Mouse (Mus musculus) cerebellum, postnatal 14 days (tissue): ENCODE results near the gene Trmt10c.

Experiments
- DNase-seq, 2 experiments: peaks; one replicate each; pipeline ENCODE4 v3.0.0; 2021; ENCODE audit warnings: mixed read lengths in 2 of 2

Gene Trmt10c

DNA sequence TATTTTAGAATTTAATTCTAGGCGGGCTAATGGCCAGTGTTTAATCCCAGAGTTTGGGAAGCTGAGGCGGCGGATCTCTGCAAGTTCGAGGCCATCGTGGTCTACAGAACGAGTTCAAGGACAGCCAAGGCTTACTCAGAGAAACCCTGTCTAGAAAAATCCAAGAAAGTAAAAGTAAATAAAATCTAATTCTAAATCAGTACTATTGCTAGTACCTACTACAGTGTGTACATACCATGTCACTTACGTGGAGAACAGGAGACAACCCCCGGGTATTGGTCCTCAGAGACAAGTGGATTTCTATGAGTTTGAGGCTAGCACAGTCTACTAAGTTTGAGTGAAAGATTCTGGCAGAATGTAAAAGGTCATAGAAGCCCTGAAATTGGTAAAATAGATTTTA lies 471 bp upstream of the Trmt10c start:
- DNase-seq, result no peak

- no peak for DNase-seq
Measured at GRCm38 (mm10) chr16:56036501-56036900, 1.1 kb downstream of the Trmt10c start.

- DNase-seq, result no peak
Measured at GRCm38 (mm10) chr16:56034566-56034965, 3.1 kb downstream of the Trmt10c start.

GRCm38 (mm10) chr16:56029661-56030082 lies 7.9 kb downstream of the Trmt10c start, which contains the start of gene Pcnp:
Pcnp (minus strand) TSS chr16:56029739.
- peak; percentile 98 to 99 for DNase-seq

DNA sequence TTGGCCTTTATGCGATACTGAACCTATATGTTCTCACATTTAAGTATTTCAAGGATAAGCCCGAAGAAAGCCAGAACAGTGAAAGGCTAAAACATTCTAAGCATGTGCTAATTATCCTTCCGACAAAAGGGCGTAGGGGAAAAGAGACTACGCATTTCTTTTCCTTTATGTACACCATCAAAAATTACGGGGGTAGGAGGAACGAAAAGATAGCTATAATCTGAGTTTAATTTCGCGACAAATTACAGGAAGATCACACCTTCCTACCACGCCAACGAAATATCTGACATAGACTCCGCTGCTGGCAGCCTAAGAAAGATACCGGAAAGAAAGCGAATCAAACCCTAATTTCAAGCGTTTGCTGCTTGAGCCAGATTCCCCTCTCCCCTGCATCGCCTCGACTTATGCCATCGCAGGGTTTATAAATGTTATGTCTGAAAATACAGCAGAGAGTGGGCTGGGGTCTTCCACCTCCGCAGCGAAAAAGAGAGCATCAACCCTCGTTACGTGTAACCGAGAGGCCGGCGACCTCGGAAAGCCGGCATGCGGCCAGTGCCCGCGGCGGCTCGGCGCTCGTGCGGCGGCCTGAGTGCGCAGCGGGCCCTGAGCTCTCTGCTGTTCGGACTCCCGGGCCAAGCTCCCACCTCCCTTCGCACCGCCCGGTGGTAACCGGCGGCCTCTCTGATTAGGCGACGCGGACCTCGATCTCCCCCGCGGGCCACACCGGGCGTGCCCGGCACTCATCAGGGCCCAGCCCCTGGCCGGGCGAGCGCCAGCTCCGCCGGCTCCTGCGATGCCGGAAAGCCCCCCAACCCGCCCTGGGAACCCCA lies 8.7 kb downstream of the Trmt10c start:
- peak in 1 of 2 experiments; percentile 71 for DNase-seq

DNA sequence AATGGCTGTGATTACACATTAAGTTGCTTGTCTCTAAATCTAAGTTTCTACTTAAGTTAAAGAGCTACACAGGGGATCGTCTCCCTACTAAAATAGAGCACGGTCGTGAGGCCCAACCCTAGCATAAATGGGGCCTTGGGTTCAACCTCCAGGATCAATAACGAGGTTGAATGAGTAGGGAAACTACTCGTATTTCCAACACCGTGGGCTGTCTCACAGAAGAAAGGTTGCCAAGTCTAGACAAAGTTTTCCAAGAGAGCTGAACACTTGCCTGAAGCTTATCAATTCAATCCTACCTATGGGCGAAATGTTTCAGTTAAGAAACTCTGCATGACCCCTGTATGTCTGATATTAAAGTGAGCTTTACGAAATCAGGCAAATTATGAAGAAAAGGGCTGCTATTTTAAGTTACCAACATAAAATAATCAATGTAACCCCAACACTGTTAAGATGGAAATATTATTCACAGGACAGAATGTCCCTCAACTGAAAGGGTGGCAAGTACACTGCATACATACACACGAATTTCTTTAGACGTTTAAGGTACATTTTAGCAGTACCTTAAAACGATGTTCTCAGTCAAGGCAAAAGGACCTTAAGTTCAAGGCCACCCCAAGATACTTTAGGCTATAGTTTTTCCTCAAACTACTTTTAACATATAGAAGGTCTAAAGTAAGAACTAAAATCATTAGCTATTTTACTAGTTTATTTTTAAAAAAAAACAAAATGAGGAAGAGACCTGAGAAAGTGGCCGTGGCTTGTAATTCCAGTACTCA lies 9.6 kb downstream of the Trmt10c start:
- no peak for DNase-seq

- DNase-seq, result no peak
Measured at GRCm38 (mm10) chr16:56019660-56020059, 18.0 kb downstream of the Trmt10c start.

DNA sequence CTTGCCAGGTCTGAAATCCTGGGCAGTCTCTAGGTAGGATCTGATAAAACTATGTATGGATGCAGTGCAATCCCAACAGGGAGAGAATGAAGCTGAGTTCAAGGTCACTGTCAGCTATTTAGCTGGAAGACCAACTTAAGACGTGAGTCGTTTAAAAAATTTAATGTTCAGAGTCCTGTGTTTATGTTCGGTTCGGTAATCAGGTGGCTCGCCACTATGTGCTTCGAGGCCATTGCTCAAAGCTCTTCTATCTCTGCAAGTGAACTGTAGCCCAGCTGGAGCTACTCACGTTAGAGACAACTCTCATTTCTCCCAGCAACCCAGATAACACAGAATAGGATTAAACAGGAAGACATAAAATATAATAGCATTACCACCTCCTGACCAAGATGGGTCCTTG lies 23.5 kb downstream of the Trmt10c start:
- DNase-seq, result no peak

DNA sequence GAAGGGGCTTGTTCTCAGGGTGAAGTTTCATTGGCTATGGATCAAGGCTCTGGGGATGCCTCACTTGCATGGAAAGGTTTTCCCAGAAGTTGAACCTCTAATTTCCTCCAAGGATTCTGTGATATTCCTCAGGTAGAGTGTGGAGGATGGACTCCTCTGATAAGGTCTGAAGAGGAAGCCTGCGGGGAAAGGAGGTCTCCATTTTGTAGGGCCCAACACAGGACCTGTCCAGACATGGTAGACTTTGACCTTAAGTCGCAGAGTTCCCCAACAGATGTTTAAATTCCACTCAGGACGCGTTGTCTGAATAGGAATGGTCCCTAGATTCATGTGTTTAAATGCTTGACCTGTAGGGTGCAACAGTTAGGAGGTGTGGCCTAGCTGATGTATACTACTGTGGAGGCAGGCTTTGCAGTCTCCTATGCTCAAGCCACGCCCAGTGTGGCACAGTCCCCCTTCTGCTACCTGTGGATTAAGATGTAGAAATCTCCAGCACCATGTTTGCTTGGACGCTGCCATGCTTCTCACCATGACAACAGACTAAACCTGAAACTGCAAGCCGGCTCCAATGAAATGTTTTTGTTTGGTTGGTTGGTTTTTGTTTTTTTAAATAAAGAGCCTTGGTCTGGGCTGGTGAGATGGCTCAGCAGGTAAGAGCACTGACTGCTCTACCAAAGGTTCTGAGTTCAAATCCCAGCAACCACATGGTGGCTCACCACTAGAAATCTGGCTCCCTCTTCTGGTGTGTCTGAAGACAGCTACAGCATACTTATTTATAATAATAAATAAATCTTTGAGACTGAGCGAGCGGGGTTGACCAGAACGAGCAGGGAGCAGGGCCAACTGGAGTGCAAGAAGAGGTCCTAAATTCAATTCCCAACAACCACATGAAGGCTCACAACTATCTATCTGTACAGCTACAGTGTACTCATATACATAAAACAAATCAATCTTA lies 24.6 kb downstream of the Trmt10c start:
- no peak for DNase-seq

GRCm38 (mm10) chr16:56008862-56009261 lies 28.8 kb downstream of the Trmt10c start:
- no peak for DNase-seq

DNA sequence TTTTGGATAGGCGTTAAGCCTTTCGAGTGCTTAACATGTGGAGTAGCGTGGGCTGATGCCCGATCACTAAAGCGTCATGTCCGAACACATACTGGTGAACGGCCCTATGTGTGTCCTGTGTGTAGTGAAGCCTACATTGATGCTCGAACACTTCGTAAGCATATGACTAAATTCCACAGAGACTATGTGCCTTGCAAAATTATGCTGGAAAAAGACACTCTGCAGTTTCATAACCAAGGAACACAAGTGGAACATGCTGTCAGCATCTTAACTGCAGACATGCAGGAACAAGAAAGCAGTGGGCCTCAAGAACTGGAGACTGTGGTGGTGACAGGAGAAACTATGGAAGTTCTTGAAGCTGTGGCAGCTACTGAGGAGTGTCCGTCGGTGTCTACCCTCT lies 30.8 kb downstream of the Trmt10c start:
- DNase-seq, result no peak

- no peak for DNase-seq
Measured at GRCm38 (mm10) chr16:55994235-55994634, 43.4 kb downstream of the Trmt10c start.

DNA sequence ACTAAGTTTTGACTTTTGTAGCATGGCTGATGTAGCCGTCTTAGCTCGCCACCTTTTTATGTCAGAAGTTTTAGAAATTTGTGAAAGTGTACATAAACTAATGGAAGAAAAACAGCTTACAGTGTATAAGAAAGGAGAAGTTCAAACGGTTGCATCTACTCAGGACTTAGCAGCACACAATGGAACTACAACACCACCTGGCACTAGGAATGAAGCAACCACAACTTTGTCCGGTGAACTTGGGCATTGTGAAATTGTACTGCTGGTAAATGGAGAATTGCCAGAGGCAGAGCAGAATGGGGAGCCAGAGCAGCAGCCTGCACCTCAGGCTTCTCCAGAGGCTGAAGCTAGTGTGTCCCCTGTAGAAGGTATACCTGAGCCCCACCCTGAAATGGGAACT lies 47.3 kb downstream of the Trmt10c start:
- DNase-seq, result no peak

- DNase-seq, result no peak
Measured at GRCm38 (mm10) chr16:55986001-55986400, 51.6 kb downstream of the Trmt10c start.
